Mouse (Mus musculus): ENCODE measurements around the gene Rimklb. TPM values are rescaled to one million over a fixed set of nuclear protein-coding genes. Genes with fewer than 3 reads are reported as not detected.
"Not testable (repeated sequence)": the region's sequence is repeated elsewhere in the genome, so short reads cannot be mapped to it uniquely, and the experiment has no call there.

The Rimklb gene
- total RNA-seq, 4 experiments from 2014 or later: 0.22 to 1.3 (median 0.80) TPM; not detected in 1

- DNase-seq (ENCODE audit: low spot score in 2 of 2): no peak
Observed at GRCm38 (mm10) chr6:122496501-122496900, 2.1 kb downstream of the Rimklb start.

GRCm38 (mm10) chr6:122495082-122495881 lies 3.3 kb downstream of the Rimklb start:
- DNase-seq (ENCODE audit: low spot score in 2 of 2): no peak

GRCm38 (mm10) chr6:122493799-122494472 lies 4.6 kb downstream of the Rimklb start:
- no peak for DNase-seq (ENCODE audit: low spot score in 2 of 2)

DNA sequence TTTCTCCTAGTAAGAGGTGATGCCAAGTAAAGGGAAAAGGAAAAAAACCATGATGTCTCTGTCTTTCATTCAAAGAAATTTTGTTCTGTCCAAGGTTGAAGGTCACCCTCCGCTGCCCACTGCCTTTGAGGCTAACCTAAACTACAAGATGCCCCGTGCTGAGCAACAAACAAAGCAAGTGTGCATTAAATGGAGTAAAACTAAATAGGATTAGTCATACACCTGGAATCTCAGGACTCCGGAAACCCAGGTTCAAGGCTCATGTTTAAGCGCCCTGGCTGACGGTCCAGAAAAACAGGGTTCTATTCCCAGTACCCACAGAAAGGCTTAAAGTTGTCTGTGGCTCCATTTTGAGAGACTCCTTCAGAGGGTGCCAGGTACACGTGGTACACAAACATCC lies 6.1 kb downstream of the Rimklb start:
- DNase-seq (ENCODE audit: low spot score in 2 of 2): no peak

- DNase-seq (ENCODE audit: low spot score in 2 of 2): peak in 1 of 2 experiments; percentile 29
Observed at GRCm38 (mm10) chr6:122491557-122491956, 7.0 kb downstream of the Rimklb start.

DNA sequence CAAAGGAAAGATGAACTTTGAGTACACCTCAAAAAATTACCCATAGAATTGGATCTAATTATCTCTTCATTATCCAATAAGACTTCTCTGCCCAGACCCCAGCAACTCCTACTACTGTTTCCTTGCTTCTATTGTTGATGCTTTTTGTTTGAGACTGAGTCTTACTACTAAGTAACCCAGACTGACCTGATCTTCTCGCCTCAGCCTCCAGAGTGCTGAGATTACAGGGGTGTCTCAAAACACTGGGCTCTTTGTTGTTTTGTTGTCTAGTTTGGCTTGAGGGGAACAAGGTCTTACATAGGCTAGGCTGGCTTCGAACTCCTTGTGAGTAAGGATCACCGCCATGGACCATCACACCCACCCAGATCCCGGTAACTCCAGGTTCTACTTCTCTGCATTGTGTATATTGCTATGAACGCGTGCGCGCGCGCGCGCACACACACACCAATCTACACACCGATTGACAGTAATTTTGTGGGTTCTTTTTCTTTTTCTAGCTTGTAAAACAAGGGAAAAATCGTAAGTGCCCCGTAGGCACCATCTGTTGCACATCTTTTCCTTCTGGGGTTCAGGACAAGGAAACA lies 7.5 kb downstream of the Rimklb start:
- DNase-seq (ENCODE audit: low spot score in 2 of 2): no peak

DNA sequence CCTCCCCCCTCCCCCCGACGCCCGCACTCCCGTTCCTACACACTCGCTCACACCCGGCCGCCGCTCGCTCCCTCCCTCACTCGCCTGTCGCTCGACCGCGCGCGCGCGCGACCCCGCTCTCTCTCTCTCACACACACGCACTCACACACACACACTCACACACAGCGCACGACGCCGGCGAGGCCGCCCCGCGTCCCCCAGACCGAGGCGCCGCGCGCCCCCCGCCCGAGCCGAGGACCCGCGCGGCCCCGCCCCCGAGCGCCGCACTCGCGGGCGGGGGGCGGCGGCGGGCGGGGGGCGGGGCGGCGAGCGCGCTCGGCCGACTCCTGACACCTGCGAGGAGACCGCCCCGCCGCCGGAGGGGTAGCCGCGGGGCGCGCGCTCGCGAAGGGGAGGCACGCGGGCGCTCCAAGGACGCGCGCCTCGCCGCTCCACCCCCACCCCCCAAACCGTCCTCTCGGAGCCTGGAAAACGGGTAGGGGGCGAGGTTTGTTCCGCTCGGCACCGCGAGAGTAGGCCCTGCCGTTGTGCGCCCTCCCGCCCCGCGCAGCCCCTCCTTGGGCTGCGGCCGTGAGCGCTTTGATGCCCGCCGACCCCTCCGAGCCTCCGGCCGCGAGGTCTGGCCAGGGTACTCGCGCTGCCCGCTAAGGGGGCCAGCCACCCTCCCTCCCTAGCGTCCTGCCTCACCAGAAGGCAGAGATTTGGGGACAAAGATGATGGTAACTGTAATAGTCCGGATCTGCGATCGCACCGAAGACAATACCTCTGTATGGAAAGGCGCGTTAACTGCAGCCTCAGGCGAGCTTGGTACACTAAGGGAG lies 12.1 kb downstream of the Rimklb start:
- DNase-seq (ENCODE audit: low spot score in 2 of 2): no peak

DNA sequence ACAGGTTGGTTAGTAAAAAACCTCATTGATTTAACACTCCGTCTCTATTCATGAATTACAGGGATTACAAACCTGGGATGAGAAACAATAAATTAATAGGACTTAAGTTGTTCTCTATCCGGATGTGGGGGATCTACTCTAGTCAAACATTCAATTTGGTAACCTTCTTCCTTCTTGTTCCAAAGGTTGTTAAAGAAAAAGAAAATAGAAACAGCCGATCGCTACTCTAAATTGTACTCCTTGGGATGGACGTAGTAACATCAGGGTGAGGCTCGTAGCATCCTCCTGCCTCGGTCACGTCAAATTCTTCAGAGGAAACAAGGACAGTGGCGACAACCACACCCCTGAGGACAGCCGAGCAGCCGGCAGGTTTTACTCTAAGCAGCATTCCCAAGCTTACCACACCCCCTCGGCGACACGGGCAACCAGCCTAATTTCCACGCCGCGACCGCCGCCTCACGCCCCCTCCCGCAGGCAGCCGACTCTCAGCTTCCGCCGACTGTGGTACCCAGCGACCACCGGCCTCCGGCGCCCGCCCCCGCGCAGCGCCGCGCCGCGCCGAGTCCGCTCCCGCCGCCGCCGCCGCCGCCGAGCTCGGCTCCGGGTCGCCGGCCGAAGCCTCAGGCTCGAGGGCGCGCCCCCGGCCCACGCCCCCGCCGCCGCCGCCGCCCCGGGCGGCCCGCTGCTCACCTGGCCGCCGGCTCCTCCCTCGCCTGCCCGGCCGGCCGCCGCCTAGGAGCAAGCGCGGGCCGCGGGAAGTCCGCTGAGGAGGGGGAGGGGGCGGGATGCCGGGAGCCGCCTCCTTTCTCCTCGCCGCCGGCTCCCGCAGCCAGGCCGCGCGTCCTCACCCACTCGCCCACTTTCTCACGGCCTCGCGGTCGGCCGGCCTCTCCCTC lies 12.9 kb downstream of the Rimklb start:
- no peak for DNase-seq (ENCODE audit: low spot score in 2 of 2)

- DNase-seq (ENCODE audit: low spot score in 2 of 2): no peak
Observed at GRCm38 (mm10) chr6:122478062-122478461, 20.5 kb downstream of the Rimklb start.

GRCm38 (mm10) chr6:122471461-122471860 lies 27.1 kb downstream of the Rimklb start:
- not testable (repeated sequence) for DNase-seq (ENCODE audit: low spot score in 2 of 2)

- no peak for DNase-seq (ENCODE audit: low spot score in 2 of 2)
Observed at GRCm38 (mm10) chr6:122470240-122470639, 28.3 kb downstream of the Rimklb start.

- DNase-seq (ENCODE audit: low spot score in 2 of 2): no peak
Observed at GRCm38 (mm10) chr6:122469030-122469640, 29.4 kb downstream of the Rimklb start.

DNA sequence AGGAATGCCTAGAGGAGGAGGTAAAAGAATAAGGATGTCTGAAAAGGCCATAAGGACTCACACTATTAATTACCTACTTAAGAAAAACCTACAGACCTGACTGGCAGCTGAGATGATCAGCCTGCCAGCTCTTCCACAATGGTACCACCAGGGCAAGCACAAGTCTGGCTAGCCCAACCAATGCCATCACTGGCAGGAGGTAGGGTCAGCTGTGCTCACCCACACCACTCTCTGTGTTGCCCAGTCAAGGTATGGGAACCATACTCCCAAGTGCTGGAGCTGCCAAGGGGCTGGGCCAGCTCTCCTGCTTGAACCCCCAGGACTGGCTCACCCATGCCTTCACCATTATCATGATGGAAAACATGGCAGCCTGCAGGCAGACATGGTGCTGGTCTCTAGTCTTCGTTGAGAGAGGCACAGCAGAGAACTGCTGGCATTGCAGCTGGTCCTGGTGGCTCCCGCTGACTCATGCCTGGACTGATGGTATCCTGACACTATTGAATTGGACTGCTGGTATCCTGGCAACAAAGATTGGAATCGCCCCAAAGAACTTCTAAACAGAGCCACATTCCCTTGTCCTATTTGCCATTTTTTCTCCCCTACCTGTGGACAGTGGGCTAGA lies 32.4 kb downstream of the Rimklb start:
- DNase-seq (ENCODE audit: low spot score in 2 of 2): no peak

GRCm38 (mm10) chr6:122458946-122459693 lies 39.4 kb downstream of the Rimklb start:
- DNase-seq (ENCODE audit: low spot score in 2 of 2): no peak

DNA sequence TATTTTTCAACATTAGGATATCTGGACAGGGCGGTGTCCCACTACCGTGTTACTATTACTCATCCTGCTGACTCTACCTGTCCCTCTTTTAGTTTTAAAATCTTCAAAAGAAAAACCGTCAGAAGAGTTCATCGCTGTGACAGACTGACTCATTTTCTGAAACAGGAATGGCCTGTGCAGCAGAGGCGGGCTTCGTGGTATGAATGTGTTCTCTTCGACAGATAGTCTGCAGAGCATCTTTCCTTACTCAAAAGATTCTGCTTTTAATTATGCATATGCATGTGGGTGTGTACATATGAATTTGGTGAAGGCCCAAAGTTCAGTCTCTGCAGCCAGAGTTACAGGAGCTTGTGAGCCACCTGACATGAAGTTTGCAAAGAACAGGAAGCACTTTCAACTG lies 50.7 kb downstream of the Rimklb start:
- no peak for DNase-seq (ENCODE audit: low spot score in 2 of 2)

DNA sequence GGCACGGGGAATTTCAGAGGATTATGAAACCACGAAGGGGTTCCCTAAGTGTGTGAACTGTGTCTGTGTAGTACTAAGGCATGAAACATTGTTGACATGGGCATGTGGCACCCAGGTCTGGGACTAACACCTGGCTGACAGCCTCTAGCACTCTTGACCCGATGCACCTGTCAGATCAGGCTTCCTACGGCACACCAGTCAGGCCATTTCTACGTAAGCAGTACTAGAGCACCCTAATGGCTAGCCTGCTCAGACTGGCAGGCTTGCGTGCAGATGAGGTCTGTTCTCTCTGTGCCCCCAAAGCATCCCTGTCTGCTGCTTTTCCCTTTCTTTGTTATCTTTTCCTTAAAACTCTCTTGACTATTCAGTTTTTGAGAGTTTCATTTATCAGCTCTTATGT lies 53.3 kb downstream of the Rimklb start:
- no peak for DNase-seq (ENCODE audit: low spot score in 2 of 2)

- DNase-seq (ENCODE audit: low spot score in 2 of 2): no peak
Observed at GRCm38 (mm10) chr6:122440632-122441226, 57.8 kb downstream of the Rimklb start.

GRCm38 (mm10) chr6:122439249-122439648 lies 59.3 kb downstream of the Rimklb start:
- DNase-seq (ENCODE audit: low spot score in 2 of 2): no peak

Measured in gastrocnemius, adult 8-10 months (tissue).